Mouse (Mus musculus): ENCODE data around the gene Aqp2. TPM values are rescaled to one million over a fixed set of nuclear protein-coding genes. Genes with fewer than 3 reads are reported as not detected.
A peak's percentile ranks its signal among the peaks of the same experiment; 100 is the strongest.

Gene Aqp2
- total RNA-seq (2021): not detected

DNA sequence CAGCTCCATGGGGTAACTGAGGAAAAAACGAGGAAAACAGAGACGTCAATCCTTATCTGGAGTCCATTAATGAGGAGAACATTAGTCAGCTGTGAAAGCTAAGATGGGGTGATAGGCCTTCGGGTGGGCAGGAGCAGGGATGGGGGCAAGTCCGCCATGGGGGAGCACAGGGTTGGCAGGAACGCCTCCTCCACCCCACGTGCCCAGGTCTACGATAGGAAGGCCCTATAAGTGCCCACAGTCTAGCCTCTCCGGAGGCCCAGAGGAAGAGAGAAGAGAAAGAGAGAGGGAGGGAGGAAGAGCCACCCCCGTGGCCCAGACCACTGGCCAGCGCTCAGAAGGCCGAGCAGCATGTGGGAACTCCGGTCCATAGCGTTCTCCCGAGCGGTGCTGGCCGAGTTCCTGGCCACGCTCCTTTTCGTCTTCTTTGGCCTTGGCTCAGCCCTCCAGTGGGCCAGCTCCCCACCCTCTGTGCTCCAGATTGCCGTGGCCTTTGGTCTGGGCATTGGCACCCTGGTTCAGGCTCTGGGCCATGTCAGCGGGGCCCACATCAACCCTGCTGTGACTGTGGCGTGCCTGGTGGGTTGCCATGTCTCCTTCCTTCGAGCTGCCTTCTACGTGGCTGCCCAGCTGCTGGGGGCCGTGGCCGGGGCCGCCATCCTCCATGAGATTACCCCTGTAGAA, at the start of gene Aqp2:
Gene Aqp2, plus strand, starts transcription at position 254 of the 684 bp plus-strand sequence.
- no peak for DNase-seq (ENCODE audit: extremely low spot score in 1 of 2, low spot score in 2 of 2)
- intact Hi-C loops (cut with DNase I): no loop called here

DNA sequence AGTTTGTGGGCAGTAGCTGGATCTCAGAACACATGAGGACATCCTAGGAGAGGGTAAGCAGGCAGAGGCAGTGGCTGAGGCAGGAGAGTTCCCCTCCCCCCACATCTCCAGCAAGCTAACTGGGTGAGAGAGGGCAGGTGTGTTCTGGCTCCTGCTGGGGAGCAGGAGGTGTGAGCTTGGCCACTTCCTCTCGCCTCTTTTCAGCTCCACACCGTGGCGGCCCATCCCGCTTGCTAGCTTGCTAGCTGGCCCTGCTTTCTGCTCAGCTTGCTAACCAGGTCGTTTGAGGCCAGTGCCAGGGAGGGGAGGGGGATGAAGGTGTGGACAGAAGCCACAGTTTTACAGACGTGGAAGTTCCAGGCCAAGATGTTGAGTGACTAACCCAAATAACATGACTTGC, 47.7 kb upstream of the Aqp2 start:
- no peak for DNase-seq (ENCODE audit: extremely low spot score in 1 of 2, low spot score in 2 of 2)
- intact Hi-C loops (cut with DNase I): no loop called here

DNA sequence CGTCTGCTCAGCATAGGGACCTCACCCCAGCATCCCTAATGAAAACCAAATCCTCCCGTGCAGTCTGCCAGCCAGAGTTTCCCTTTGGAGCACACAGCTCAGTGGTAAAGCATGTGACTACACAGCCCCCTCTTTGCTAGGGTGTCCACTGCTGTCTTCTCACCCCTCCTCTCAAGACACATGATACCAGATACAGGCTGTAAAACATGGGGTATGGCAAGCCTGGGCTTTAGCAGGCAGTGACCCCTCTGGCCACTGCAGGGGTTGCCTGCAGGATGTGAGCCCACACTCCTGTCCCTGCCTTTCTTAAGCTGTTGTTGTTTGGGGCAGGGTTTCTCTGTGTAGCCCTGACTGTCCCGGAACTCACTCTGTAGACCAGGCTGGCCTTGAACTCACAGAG, 46.8 kb upstream of the Aqp2 start:
- intact Hi-C loops (cut with DNase I): no loop called here
- no peak for DNase-seq (ENCODE audit: extremely low spot score in 1 of 2, low spot score in 2 of 2)

DNA sequence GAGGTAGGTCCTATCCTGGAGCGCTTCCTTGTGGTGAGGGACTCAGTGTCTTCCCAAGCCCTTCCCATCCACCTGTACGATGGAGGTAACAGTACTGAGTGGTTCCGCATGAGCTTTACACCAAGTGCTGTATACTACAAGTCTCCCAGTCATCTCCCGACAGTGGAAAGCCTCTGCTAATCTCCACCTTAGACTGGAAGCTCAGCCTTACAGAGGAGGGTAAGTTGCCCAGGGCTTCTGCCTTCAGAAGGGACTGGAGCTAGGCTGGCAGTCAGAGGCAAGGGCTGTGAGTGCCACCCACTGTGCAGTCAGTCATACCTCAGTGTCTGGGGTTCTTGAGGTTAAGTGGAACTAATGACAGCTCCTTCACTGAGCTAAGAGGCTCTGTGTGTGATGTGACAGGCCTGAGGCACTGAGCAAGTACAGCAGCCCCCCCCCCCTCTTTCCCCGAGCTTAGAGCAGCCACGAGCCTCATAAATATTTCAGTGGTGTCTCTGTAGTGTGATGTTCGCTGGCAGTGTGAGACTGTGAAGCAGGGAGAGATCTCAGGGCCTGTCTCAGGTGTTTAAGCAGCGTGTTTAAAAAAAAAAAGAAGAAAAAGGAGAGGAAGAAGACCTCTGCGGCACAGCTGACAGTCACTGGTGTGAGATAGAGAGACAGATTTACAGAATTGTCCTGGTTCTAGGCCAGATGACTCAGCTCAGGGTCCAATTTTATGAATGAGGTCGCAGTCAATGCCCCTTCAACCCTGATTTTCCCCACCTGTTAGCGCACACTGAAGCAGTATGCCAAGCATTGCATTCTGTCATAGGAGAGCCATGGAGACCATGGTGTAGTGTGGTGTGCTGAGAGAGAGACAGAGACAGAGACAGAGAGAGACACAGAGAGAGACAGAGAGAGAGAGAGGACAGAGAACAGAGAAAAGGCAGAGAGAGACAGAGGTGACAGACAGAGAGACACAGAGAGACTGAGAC, 41.7 kb upstream of the Aqp2 start:
- intact Hi-C loops (cut with DNase I): no loop called here
- DNase-seq (ENCODE audit: extremely low spot score in 1 of 2, low spot score in 2 of 2): no peak

DNA sequence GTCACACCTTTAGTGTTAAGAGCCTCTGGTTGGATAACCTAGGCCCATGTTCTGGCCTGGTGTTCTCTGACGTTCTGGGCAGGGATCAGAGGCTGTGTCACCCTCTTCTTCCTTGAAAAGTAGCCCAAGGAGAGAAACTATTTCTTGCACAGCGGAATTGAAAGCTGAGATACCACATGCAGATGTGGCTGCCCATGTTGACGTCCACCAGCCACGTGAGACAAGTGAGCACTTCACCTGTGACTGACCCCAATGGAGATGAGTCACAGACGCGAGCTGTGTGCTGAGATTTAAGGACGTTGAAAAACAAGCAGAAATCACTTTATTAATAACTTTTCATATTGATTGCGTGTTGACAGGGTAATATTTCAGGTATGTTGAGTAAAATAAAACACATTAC, 39.0 kb upstream of the Aqp2 start:
- no peak for DNase-seq (ENCODE audit: extremely low spot score in 1 of 2, low spot score in 2 of 2)
- intact Hi-C loops (cut with DNase I): no loop called here

DNA sequence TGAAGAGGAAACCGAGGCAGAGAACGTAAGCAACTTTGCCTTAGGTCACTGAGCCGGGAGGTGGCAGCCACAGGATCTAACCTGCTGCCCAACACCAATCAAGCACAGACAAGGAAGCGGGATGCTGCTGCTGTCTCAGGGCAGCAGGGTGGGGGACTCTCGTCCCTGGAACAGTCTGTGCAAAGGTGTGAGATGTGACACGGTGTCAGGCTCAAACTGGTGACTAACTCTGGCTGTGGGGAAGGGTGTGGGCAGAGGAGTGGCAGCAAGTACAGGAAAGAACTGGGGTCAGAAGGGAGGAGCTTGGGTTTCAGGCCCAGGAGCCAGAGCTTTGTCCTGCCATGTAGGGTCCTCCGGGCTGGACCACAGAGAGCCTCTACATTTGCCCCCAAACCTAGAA, 34.8 kb upstream of the Aqp2 start:
- intact Hi-C loops (cut with DNase I): no loop called here
- DNase-seq (ENCODE audit: extremely low spot score in 1 of 2, low spot score in 2 of 2): no peak

DNA sequence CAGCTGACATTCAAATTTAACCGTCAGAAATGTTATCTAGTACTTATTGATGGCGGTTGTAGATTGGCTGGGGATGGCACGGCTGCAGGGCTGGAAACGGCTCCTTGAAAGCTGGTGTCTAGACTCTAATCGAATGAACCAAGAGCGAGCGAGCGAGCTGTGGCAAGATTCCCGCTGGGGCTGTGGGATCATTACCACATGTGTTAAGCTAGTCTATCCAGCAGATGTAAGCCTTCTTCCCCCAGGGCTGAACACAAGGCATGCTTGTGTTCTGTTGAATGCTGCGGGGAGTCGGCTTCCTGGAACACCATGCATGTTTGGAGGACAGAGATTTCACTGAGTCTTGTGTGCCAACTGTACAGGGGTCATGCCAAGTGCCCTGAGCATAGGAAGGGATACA, 32.3 kb upstream of the Aqp2 start:
- intact Hi-C loops (cut with DNase I): no loop called here
- DNase-seq (ENCODE audit: extremely low spot score in 1 of 2, low spot score in 2 of 2): no peak

DNA sequence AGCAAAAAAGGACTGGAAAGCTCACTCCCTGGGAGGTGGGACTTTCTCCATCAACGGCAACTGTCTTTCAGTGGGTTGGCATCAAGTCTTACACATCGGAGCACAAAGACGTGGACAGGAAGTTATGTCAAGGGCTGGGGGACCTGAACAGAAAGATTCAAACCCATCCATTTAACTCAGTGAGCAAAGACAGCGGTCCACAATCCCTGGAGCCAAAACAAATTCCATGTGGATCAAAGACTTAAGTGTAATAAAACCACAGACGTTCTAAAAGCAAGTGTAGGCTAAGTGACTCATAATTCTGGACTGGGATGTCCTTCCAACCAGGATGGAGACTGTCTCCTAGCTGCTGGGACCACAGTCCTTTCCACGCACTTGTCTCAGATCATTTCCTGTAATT, 31.1 kb upstream of the Aqp2 start:
- DNase-seq (ENCODE audit: extremely low spot score in 1 of 2, low spot score in 2 of 2): no peak
- intact Hi-C loops (cut with DNase I): no loop called here

DNA sequence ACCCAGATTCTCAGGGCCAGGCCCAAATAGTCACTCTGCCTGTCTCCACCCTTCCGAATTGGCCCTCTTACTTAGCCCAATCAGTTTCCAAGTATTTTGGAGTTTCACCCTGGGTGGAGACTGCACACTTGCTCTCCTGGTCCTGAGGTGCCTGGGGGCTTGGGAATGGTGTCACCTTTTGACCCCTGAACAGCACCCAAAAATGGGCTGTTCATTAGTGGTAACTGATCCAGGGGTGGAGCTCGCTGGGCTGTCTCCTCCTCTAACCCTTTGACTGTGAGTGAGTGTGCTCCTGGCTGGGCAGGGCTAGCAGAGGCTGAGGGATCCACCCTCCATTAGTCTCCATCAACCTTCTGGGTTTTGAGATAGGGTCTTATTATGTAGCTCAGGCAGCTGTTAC, 29.0 kb upstream of the Aqp2 start:
- intact Hi-C loops (cut with DNase I): no loop called here
- no peak for DNase-seq (ENCODE audit: extremely low spot score in 1 of 2, low spot score in 2 of 2)

DNA sequence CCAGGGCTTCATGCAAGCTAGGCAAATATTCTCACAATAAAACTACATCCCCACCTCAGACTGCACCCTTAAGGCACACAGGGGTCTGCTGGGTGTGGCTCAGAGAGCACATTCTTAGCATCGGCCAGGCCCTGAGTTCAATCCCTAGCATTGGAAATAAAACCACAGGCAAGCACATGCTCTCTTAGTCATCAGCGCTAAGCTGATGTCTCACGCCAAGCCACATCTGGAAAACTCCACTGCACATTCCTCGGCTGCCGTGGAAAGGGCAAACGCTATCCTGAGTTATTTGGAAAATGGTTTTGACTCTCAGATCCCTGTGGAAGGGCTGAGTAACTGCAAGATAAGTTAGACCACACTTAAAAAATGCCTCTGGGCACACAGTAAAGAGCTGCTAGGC, 25.1 kb upstream of the Aqp2 start:
- intact Hi-C loops (cut with DNase I): no loop called here
- DNase-seq (ENCODE audit: extremely low spot score in 1 of 2, low spot score in 2 of 2): no peak

DNA sequence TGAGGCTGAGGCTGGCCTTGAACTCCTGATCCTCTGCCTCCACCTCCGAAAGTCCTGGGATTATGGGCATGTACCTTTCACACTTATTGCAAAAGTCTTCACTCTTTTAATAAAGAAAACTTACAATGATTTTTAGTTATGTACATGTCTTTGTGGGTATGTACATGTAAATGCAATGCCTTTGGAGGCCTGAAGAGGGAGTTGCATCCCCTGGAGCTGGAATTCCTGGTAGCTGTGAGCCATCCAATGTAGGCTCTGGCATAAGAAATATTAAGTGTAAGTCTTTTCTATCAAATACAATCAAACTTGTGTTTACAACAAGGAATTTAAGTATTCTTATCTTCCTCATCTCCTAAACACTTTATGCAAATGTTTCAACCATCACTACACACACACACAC, 19.9 kb upstream of the Aqp2 start:
- intact Hi-C loops (cut with DNase I): no loop called here
- DNase-seq (ENCODE audit: extremely low spot score in 1 of 2, low spot score in 2 of 2): no peak

DNA sequence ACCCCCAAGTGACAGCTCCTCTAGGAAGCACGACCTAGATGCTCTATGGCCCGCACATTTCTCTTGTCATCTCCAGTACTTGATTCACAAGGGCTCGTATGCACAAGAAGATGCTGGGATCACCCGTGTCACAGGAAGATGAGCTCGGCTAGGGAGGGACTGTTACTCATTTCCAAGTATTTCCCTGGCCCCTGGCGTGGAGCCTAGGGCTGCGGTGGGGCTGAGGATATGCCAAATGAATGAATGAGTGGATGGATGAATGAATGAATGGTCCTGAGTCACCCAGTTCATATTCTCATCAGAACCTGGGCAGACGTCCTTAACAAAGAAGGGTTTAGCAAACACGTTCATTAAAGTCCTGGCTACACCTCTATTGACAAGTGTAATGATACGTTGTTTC, 18.6 kb upstream of the Aqp2 start:
- intact Hi-C loops (cut with DNase I): no loop called here
- no peak for DNase-seq (ENCODE audit: extremely low spot score in 1 of 2, low spot score in 2 of 2)

DNA sequence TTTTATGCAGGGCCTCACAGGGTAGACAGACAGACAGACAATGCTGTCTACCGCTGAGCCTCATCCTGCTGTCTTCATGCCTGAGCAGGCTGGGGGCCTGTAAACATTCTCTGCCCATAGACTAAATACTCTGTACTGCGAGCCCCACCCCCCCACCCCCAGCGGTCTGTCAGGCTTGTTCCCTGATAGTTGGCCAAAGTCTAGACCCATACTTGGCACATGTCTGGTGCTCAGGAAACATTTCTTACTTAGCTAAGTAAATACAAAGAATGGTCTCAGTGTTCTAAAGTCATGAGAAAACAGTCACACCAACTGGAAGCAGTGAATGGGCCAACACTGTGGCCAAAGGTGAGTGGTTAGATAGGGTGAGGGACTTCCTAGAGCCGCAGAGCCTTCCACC, 11.5 kb upstream of the Aqp2 start:
- intact Hi-C loops (cut with DNase I): no loop called here
- DNase-seq (ENCODE audit: extremely low spot score in 1 of 2, low spot score in 2 of 2): no peak

DNA sequence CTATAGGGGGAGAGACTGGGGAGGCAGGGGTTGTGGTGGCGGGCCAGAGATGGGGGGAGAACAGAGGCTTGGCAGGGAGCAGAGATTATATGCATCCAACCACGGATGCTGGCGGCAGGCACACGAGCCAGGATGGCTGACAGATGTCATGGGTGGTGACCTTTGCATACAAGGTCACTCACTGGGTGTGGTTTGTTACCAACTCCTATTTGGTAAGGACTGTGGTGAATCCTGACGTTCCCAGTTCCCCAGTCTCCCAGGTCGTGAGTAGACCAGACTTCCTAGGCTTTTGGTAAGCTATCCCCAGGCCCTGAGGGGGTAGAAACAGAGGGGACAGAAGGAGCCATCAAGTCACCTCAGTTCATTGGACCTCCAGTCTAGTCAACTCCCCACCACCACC, 10.2 kb upstream of the Aqp2 start:
- intact Hi-C loops (cut with DNase I): no loop called here
- DNase-seq (ENCODE audit: extremely low spot score in 1 of 2, low spot score in 2 of 2): no peak

DNA sequence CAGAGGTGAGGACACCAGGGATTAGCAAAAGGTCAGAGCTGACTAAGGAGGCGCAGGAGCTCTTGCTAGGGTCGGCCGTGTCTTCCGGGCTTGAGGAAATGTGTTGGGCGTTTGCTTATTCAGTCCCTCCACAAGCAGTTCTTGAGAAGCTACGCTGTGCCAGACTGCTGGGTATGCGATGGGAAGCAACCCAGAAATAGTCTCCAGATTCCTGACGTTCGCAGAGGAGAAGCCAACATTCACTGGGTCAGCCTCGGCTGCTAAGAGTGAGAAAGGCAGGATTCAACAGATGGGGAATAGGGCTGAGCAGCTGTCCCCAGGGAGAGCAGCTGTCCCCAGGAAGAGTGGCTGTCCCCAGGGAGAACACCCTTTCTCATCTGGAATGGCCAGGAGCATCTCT, 9.7 kb upstream of the Aqp2 start:
- DNase-seq (ENCODE audit: extremely low spot score in 1 of 2, low spot score in 2 of 2): peak in 1 of 2 experiments; percentile 23
- intact Hi-C loops (cut with DNase I): no loop called here

DNA sequence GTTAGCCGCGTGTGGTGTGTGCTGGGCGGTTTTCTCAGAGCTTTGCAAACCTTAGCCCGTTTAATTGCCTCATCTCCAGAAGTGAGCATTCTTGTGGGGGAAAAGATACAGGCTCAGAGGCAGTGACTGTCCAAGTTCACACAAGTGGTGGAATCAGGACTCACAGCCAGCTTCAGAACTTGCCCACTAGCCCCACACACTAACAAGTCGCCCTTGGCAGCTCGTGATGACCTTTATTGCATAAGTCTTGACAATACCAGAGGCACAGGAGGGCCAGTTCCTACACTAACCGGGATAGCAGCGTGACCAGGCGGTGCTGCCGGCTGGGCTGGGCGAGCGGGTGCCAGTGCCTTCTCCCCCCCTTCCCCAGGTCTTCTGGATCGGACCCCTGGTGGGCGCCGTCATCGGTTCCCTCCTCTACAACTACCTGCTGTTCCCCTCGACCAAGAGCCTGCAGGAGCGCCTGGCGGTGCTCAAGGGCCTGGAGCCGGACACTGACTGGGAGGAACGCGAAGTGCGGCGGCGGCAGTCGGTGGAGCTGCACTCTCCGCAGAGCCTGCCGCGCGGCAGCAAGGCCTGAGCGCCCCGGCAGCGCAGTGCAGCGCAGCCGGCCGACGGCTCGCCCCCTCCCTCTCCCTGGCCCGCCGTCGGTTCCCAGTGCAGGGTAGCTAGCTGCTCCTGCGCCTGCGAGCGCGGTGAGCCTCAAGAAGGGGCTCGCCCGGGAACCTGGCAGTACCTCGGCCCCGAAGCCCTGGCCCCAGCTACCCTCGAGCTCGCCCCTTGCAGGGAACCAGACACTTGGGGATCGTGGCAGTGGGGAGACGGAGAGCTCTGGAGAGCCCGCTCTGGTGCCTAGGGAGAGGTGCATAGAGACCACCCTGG, 4.8 kb downstream of the Aqp2 start:
- DNase-seq (ENCODE audit: extremely low spot score in 1 of 2, low spot score in 2 of 2): no peak
- intact Hi-C loops (cut with DNase I): loop anchor here (10.0 kb wide), 1 partner anchor 169 kb away; no protein-coding TSS in a partner anchor

DNA sequence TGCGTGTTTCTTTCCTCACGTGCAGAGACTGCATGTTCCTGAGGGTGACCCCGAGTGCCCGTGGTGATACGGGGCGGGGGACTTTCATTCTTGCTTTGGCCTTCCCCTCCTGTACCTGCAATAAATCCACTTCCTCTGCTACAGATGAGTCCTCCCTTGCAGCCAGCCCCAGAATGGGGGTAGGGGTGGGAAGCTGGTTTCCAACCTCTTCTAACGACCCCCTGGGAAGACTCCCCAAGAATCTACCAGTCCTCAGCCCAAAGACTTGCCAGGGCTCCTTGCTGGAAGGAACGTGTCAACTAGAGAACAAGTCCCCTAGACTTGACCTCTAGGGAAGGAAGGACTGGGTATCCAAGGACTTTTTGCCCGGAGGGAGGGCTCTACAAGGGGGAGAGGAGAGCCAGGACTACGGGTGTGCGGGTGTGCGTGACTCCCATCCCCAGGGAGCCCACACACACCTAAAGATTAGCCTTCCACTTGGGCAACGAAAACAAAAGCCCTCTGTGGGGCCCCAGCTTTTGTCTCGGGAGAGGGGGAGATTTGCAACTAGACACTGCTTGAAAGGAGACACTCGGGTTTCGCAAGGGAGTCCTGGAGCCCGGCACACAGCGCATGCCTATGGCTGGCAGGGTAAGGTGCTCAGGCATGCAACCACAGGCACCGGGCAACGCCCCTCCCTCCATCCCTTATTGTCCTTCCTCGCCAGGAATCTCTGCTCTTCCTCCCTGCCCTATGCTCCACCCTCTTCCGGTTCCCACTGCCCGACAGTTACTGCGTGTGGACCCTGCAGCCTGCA, 5.8 kb downstream of the Aqp2 start:
- intact Hi-C loops (cut with DNase I): loop anchor here (10.0 kb wide), 1 partner anchor 170 kb away; no protein-coding TSS in a partner anchor

DNA sequence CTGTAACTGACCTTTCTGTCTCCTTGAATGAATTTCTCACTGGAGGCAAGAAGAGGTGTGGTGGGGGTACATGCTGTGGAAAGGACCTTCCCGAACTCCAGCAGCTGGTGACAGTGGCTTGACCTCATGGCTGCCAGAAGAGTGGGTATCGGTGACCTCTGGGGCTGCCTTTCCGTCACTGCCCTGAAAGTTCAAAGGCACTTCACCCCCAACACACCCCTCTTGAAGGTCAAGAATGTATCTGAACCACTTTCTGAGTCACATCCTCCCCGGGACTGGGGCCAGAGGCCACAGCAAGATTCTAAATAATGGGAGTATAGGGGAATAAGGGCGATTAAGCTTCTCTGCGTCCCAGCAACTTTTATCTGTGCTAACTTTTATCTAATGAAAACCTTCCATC, 6.9 kb downstream of the Aqp2 start:
- intact Hi-C loops (cut with DNase I): loop anchor here (10.0 kb wide), 1 partner anchor 171 kb away; no protein-coding TSS in a partner anchor
- DNase-seq (ENCODE audit: extremely low spot score in 1 of 2, low spot score in 2 of 2): no peak

More for the DNA sequence above, 5.8 kb downstream of the Aqp2 start:
- no peak for DNase-seq (ENCODE audit: extremely low spot score in 1 of 2, low spot score in 2 of 2)

Measured in left cerebral cortex, postnatal 10 days (tissue).